Mouse (Mus musculus): ENCODE measurements around the gene Cyp2b19. TPM values are rescaled to one million over a fixed set of nuclear protein-coding genes. Genes with fewer than 3 reads are reported as not detected.

Cyp2b19 gene
- polyA plus RNA-seq (2017; shearing (Covaris generic)) = under 1 TPM in 1 of 2 experiments, not detected in 1; 0.34 TPM

GRCm38 (mm10) chr7:26756842-26757241, at the start of gene Cyp2b19:
TSS of gene Cyp2b19 (plus strand) at chr7:26757142.

GRCm38 (mm10) chr7:26808592-26808991, 51.6 kb downstream of the Cyp2b19 start, which contains the start of gene Cyp2g1:
TSS of gene Cyp2g1 (plus strand) at chr7:26808892.

Other genes with a start within 250 kb of the Cyp2b19 start
- not detected for gene Nlrp9a, start 222.1 kb upstream of the Cyp2b19 start, polyA plus RNA-seq (2017; shearing (Covaris generic))
- under 1 TPM in 1 of 2 experiments, not detected in 1; 0.09 TPM for gene Vmn1r185, start 138.7 kb upstream of the Cyp2b19 start, polyA plus RNA-seq (2017; shearing (Covaris generic))
- not detected for gene Cyp2b23, start 70.7 kb upstream of the Cyp2b19 start, polyA plus RNA-seq (2017; shearing (Covaris generic))
- not detected for gene Cyp2g1, start 51.8 kb downstream of the Cyp2b19 start, polyA plus RNA-seq (2017; shearing (Covaris generic))
- gene Cyp2a5, start 78.2 kb downstream of the Cyp2b19 start, polyA plus RNA-seq (2017; shearing (Covaris generic)) = not detected
- gene Cyp2a22, start 182.2 kb downstream of the Cyp2b19 start, polyA plus RNA-seq (2017; shearing (Covaris generic)) = under 1 TPM in 1 of 2 experiments, not detected in 1; 0.05 TPM